Mouse (Mus musculus) heart, postnatal 0 days (tissue): Measurements from ENCODE around the gene Rras. TPM values are rescaled to one million over a fixed set of nuclear protein-coding genes. Genes with fewer than 3 reads are reported as not detected.

Experiments
- ATAC-seq: fragments of 200-750 bp; cut with Nextera tagmentation; 2 replicates; pipeline ENCODE4 v1.8.0; 2017; ENCODE audit warnings: low read depth, moderate number of reproducible peaks, moderate library complexity; ENCODE audit not compliant: insufficient read depth
- DNase-seq: peaks from one replicate; pipeline ENCODE4 v3.0.0-alpha.2; 2016; ENCODE audit warnings: low spot score
- H3K27ac ChIP-seq: fragments of 300-500 bp; sonication (generic); 2 replicates; pipeline ENCODE4 v1.5.1; 2014; ENCODE audit warnings: low read depth, mild to moderate bottlenecking
- H3K27me3 ChIP-seq: fragments of 300-500 bp; sonication (generic); 2 replicates; pipeline ENCODE4 v1.6.1; 2014; ENCODE audit warnings: low read length, mixed read lengths; ENCODE audit not compliant: control insufficient read depth, insufficient read depth
- H3K36me3 ChIP-seq: fragments of 300-500 bp; sonication (generic); replicated peaks from 2 replicates; pipeline ENCODE4 v1.6.1; 2014; ENCODE audit warnings: low read length, mixed read lengths; ENCODE audit not compliant: control insufficient read depth, insufficient read depth
- H3K4me1 ChIP-seq: fragments of 300-500 bp; sonication (generic); 2 replicates; pipeline ENCODE4 v1.6.1; 2014; ENCODE audit warnings: antibody characterized with exemption; ENCODE audit not compliant: control insufficient read depth, insufficient read depth
- H3K4me2 ChIP-seq: fragments of 300-500 bp; sonication (generic); 2 replicates; pipeline ENCODE4 v1.6.1; 2014; ENCODE audit warnings: low read depth, mild to moderate bottlenecking, low read length, moderate library complexity
- H3K4me3 ChIP-seq: fragments of 300-500 bp; sonication (generic); 2 replicates; pipeline ENCODE4 v1.5.1; 2014; ENCODE audit warnings: low read depth, low read length
- H3K9ac ChIP-seq: fragments of 300-500 bp; sonication (generic); replicated peaks from 2 replicates; pipeline ENCODE4 v1.6.1; 2014; ENCODE audit warnings: low read depth, low read length, mixed read lengths
- H3K9me3 ChIP-seq: fragments of 300-500 bp; sonication (generic); replicated peaks from 2 replicates; pipeline ENCODE4 v1.6.1; 2016; ENCODE audit warnings: low read length; ENCODE audit not compliant: control insufficient read depth
- CTCF ChIP-seq: IDR thresholded peaks from 2 replicates; pipeline ENCODE4 v1.5.1; 2016; ENCODE audit warnings: antibody characterized with exemption, control low read depth, low read depth
- EP300 ChIP-seq: IDR thresholded peaks from 2 replicates; pipeline ENCODE4 v1.6.1; 2016; ENCODE audit warnings: antibody characterized with exemption, low read depth
- WGBS: fragments of 180-500 bp; shearing (Covaris S2); extraction: QIAGEN DNeasy Blood & Tissue Kit; methylation state at CpG from one replicate; pipeline ENCODE4 v1.1.7; 2014; 5-methylcytosine and 5-hydroxymethylcytosine counted together
- polyA plus RNA-seq: library from polyadenylated mRNA; unstranded; fragments of >200 nt; fragmentation: Nextera tagmentation; extraction: Ambion mirVana; gene quantifications from 2 replicates; pipeline ENCODE4 v1.2.1, GENCODE M21; 2015
- total RNA-seq: library from RNA; depleted of rRNA; stranded (reverse); fragments of >200 nt; gene quantifications from 2 replicates; pipeline ENCODE4 v1.2.3, GENCODE M21; 2014; ENCODE audit warnings: low replicate concordance

Rras gene
- total and polyA plus RNA-seq, 2 experiments from 2014 or later, result 38.4 to 85.7 TPM

DNA sequence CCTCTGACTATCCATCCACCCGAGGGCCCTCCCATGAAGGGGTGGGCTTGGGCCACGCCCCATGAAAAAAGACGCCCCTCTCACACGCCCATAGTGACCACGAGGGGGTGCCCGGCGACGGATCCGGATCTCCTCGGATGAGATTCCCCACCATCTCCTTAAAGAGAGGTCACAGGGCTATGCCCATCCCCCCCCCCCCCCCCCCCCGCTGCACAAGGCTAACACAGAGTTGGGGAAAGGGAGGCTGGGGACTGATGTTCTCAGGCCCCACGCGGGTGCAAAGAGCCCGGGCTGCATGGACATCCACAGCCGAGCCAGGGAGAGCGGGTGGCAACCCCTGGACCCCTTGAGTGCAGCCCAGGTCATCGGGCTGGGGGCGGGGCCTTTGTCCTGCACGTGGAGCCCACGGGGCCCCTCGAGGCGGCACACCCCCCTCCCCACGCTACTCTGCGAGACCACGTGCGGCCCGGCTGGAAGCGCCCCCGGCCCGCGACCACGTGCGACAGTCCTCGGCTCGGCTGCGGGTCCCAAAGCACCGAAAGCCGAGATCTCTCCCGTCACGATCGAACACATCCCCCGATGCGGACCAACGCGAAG, 32.1 kb upstream of the Rras start:
- under 1% methylated on average over 43 of the region's 45 CpGs for WGBS
- TF ChIP-seq CTCF (peak; percentile 37), EP300 (no peak; the same call in 1 of the 2 replicates)

GRCm38 (mm10) chr7:44986192-44986878, 31.4 kb upstream of the Rras start, which contains the start of gene Prmt1:
Prmt1 (minus strand) TSS chr7:44986568.
- ATAC-seq (peak; percentile 93), DNase-seq (peak; percentile 100)
- H3K4me3 ChIP-seq, result peak within 1 kb of the TSS; percentile 89
- peak within 1 kb of the TSS; percentile 96 for H3K4me2 ChIP-seq
- TF ChIP-seq CTCF, result no peak
- peak; percentile 86 for TF ChIP-seq EP300
- peaks cover 20% of the 10 kb centered on the region for H3K36me3 ChIP-seq
- peaks cover 18% of the 10 kb centered on the region; the same call in 1 of the 2 replicates for H3K4me1 ChIP-seq
- under 1% methylated on average over 42 of the region's 42 CpGs for WGBS
- H3K27ac ChIP-seq, result peak within 1 kb of the TSS; percentile 96
- peak within 1 kb of the TSS; percentile 91 for H3K9ac ChIP-seq
- H3K27me3 ChIP-seq, result no peaks in the 10 kb centered on the region
- no peaks in the 10 kb centered on the region for H3K9me3 ChIP-seq

More for the DNA sequence above, 32.1 kb upstream of the Rras start:
- H3K4me1 ChIP-seq, result peaks cover 18% of the 10 kb centered on the region; the same call in 1 of the 2 replicates
- H3K4me3 ChIP-seq, result peak overlapping the region; percentile 89
- H3K27ac ChIP-seq, result peak overlapping the region; percentile 96
- ATAC-seq, result peak; percentile 3
- H3K9me3 ChIP-seq, result no peaks in the 10 kb centered on the region
- peak overlapping the region; percentile 91 for H3K9ac ChIP-seq
- peak overlapping the region; percentile 96 for H3K4me2 ChIP-seq
- DNase-seq, result peak; percentile 66
- H3K27me3 ChIP-seq, result no peaks in the 10 kb centered on the region
- H3K36me3 ChIP-seq, result peaks cover 20% of the 10 kb centered on the region

GRCm38 (mm10) chr7:44986879-44987718, 30.7 kb upstream of the Rras start:
- DNase-seq (peak; percentile 71), ATAC-seq (peak; percentile 15)
- Histone ChIP-seq H3K9ac (peak overlapping the region; percentile 71), H3K27ac (peak overlapping the region; percentile 91), H3K4me2 (peak overlapping the region; percentile 88), H3K36me3 (peaks cover 20% of the 10 kb centered on the region), H3K27me3 (no peaks in the 10 kb centered on the region), H3K4me3 (peak overlapping the region; percentile 61), H3K9me3 (no peaks in the 10 kb centered on the region), H3K4me1 (peaks cover 18% of the 10 kb centered on the region; the same call in 1 of the 2 replicates)
- WGBS, result under 1% methylated on average over 29 of the region's 29 CpGs
- TF ChIP-seq CTCF (no peak), EP300 (no peak)

DNA sequence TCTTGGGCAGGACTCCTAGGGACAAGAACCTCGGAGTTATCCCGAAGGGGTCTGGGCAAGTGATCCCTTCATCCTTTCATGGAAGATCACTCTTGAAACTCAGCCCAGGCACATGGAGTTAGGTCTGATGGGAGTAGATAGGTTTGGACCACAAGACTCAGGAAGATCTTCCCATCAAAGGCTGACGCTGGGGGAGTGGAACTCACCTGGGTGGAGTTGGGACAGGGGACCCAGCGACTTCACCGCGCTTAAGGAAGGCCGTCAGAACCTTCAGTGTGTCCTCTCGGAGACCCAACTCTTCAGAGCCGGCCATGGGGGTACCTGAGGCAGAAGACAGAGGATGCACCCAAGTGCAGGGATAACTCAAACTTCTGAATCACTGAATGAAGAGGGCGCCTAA, 21.1 kb upstream of the Rras start:
- no peaks in the 10 kb centered on the region for H3K27me3 ChIP-seq
- WGBS, result 15% methylated on average over 10 of the region's 10 CpGs
- TF ChIP-seq EP300, result no peak
- TF ChIP-seq CTCF, result no peak
- peak overlapping the region; percentile 83; the same call in 1 of the 2 replicates for H3K27ac ChIP-seq
- H3K9ac ChIP-seq, result peak overlapping the region; percentile 78
- H3K4me2 ChIP-seq, result peak overlapping the region; percentile 82
- no peaks in the 10 kb centered on the region for H3K9me3 ChIP-seq
- H3K4me1 ChIP-seq, result peaks cover 17% of the 10 kb centered on the region
- DNase-seq (no peak), ATAC-seq (no peak)
- peak overlapping the region; percentile 75 for H3K4me3 ChIP-seq
- peaks cover 49% of the 10 kb centered on the region for H3K36me3 ChIP-seq

- peaks cover 49% of the 10 kb centered on the region for H3K36me3 ChIP-seq
- ATAC-seq, result peak; percentile 93
- peak; percentile 97 for DNase-seq
Observed at GRCm38 (mm10) chr7:44997231-44997939, 20.4 kb upstream of the Rras start, which contains the start of gene Irf3. Irf3 (plus strand) TSS chr7:44997648.

More at GRCm38 (mm10) chr7:44997231-44997939, 20.4 kb upstream of the Rras start, which contains the start of gene Irf3:
- peak within 1 kb of the TSS; percentile 75 for H3K4me3 ChIP-seq
- TF ChIP-seq EP300 (no peak), CTCF (no peak)
- peak within 1 kb of the TSS; percentile 83 for H3K27ac ChIP-seq
- no peaks in the 10 kb centered on the region for H3K9me3 ChIP-seq
- H3K27me3 ChIP-seq, result no peaks in the 10 kb centered on the region
- H3K4me2 ChIP-seq, result peak within 1 kb of the TSS; percentile 82
- peak within 1 kb of the TSS; percentile 78 for H3K9ac ChIP-seq
- H3K4me1 ChIP-seq, result peaks cover 17% of the 10 kb centered on the region
- WGBS, result under 1% methylated on average over 43 of the region's 43 CpGs
